Mouse (Mus musculus): ENCODE measurements at regions not wholly inside any gene's neighbourhood (a gene's known extent, or its start where the extent isn't known, plus 50 kb on each side); places are given as distances from the start of the nearest gene placed in this dataset.

- TF ChIP-seq POLR2A (IDR thresholded peaks at IDR 0.05; ENCODE audit: control insufficient read depth, low read depth, low read length) (no peak), CTCF (IDR thresholded peaks at IDR 0.05; ENCODE audit: control insufficient read depth, insufficient read depth, insufficient replicate concordance, low read depth, low read length) (no peak)
Observed at GRCm38 (mm10) chr13:6028878-6029277, 167.6 kb downstream of the Klf6 start.
